Mouse (Mus musculus): ENCODE data around the gene Slc41a1. TPM values are rescaled to one million over a fixed set of nuclear protein-coding genes. Genes with fewer than 3 reads are reported as not detected.
A peak's percentile ranks its signal among the peaks of the same experiment; 100 is the strongest.

The Slc41a1 gene
- polyA plus RNA-seq, 1 experiment from 2014 or later, result 11.2 TPM

- H3K4me3 ChIP-seq (ENCODE audit: low read length), result no peak overlapping the region
- H3K4me2 ChIP-seq (replicated peaks; ENCODE audit: low read depth, low read length), result no peak overlapping the region
- H3K27ac ChIP-seq (ENCODE audit: low read depth, low read length), result no peak overlapping the region
- no peaks in the 10 kb centered on the region for H3K36me3 ChIP-seq (ENCODE audit: control insufficient read depth, insufficient read depth, low read length)
- H3K4me1 ChIP-seq (ENCODE audit: control insufficient read depth, insufficient read depth, low read length), result no peaks in the 10 kb centered on the region
- 77% methylated on average over 5 of the region's 5 CpGs for WGBS
- no peaks in the 10 kb centered on the region for H3K27me3 ChIP-seq (ENCODE audit: control insufficient read depth, insufficient read depth, low read length)
- no peak for ATAC-seq (ENCODE audit: low FRiP score, low TSS enrichment)
- H3K9ac ChIP-seq (ENCODE audit: low read depth, low read length), result no peak overlapping the region
- H3K9me3 ChIP-seq (ENCODE audit: control insufficient read depth, low read length), result no peaks in the 10 kb centered on the region
These were observed 38.3 kb downstream of the Slc41a1 start for GRCm38 (mm10) chr1:131865596-131865995.

GRCm38 (mm10) chr1:131866304-131866999 is 39.2 kb downstream of the Slc41a1 start:
- no peak overlapping the region for H3K9ac ChIP-seq (ENCODE audit: low read depth, low read length)
- no peaks in the 10 kb centered on the region for H3K36me3 ChIP-seq (ENCODE audit: control insufficient read depth, insufficient read depth, low read length)
- no peak overlapping the region for H3K4me3 ChIP-seq (ENCODE audit: low read length)
- peak overlapping the region; percentile 77; the same call in 1 of the 2 replicates for H3K4me2 ChIP-seq (replicated peaks; ENCODE audit: low read depth, low read length)
- H3K9me3 ChIP-seq (ENCODE audit: control insufficient read depth, low read length), result no peaks in the 10 kb centered on the region
- WGBS, result 71% methylated on average over 6 of the region's 6 CpGs
- ATAC-seq (ENCODE audit: low FRiP score, low TSS enrichment), result 0 out of 2 replicates have a peak, but pooled peaks have one; percentile 26
- H3K4me1 ChIP-seq (ENCODE audit: control insufficient read depth, insufficient read depth, low read length), result no peaks in the 10 kb centered on the region
- H3K27me3 ChIP-seq (ENCODE audit: control insufficient read depth, insufficient read depth, low read length), result no peaks in the 10 kb centered on the region
- H3K27ac ChIP-seq (ENCODE audit: low read depth, low read length), result no peak overlapping the region

- H3K9me3 ChIP-seq (ENCODE audit: control insufficient read depth, low read length), result no peaks in the 10 kb centered on the region
- H3K27ac ChIP-seq (ENCODE audit: low read depth, low read length), result no peak within 1 kb of the TSS
- H3K4me2 ChIP-seq (replicated peaks; ENCODE audit: low read depth, low read length), result peak within 1 kb of the TSS; percentile 77
- H3K9ac ChIP-seq (ENCODE audit: low read depth, low read length), result peak within 1 kb of the TSS; percentile 52
- H3K36me3 ChIP-seq (ENCODE audit: control insufficient read depth, insufficient read depth, low read length), result no peaks in the 10 kb centered on the region
- H3K4me3 ChIP-seq (ENCODE audit: low read length), result peak within 1 kb of the TSS; percentile 66
- ATAC-seq (ENCODE audit: low FRiP score, low TSS enrichment), result peak; percentile 96
- WGBS, result under 1% methylated on average over 46 of the region's 46 CpGs
- no peaks in the 10 kb centered on the region for H3K4me1 ChIP-seq (ENCODE audit: control insufficient read depth, insufficient read depth, low read length)
- no peaks in the 10 kb centered on the region for H3K27me3 ChIP-seq (ENCODE audit: control insufficient read depth, insufficient read depth, low read length)
These were observed 40.0 kb downstream of the Slc41a1 start, which contains the start of gene Rab29 for GRCm38 (mm10) chr1:131867093-131867945. Gene Rab29, plus strand, starts transcription at chr1:131867224.

DNA sequence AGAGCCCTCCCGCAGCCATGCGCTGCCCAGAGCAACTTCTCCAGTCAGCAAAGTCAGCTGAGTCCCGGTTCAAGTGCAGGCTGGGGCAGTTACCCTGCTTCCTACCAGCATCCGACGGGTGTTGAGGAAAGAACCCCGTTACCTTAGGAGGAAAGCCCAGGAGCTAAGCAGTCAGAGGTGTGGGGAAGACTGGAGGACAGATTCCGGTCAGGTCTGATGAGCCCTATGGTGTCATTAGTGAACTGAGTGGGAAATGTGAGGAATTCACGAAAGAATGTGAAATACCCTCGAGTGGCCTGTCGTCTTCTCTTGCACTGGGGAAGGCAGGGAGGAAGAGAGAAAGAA is 40.6 kb downstream of the Slc41a1 start:
- no peaks in the 10 kb centered on the region for H3K36me3 ChIP-seq (ENCODE audit: control insufficient read depth, insufficient read depth, low read length)
- WGBS, result 16% methylated on average over 10 of the region's 10 CpGs

GRCm38 (mm10) chr1:131869561-131869960 is 42.3 kb downstream of the Slc41a1 start:
- no peak for ATAC-seq (ENCODE audit: low FRiP score, low TSS enrichment)
- H3K4me3 ChIP-seq (ENCODE audit: low read length), result no peak overlapping the region
- no peak overlapping the region for H3K27ac ChIP-seq (ENCODE audit: low read depth, low read length)
- H3K9ac ChIP-seq (ENCODE audit: low read depth, low read length), result no peak overlapping the region
- WGBS, result 85% methylated on average over 2 of the region's 2 CpGs
- no peaks in the 10 kb centered on the region for H3K27me3 ChIP-seq (ENCODE audit: control insufficient read depth, insufficient read depth, low read length)
- no peaks in the 10 kb centered on the region for H3K36me3 ChIP-seq (ENCODE audit: control insufficient read depth, insufficient read depth, low read length)
- no peak overlapping the region for H3K4me2 ChIP-seq (replicated peaks; ENCODE audit: low read depth, low read length)
- no peaks in the 10 kb centered on the region for H3K9me3 ChIP-seq (ENCODE audit: control insufficient read depth, low read length)
- H3K4me1 ChIP-seq (ENCODE audit: control insufficient read depth, insufficient read depth, low read length), result no peaks in the 10 kb centered on the region

More for the DNA sequence above, 40.6 kb downstream of the Slc41a1 start:
- peak overlapping the region; percentile 66 for H3K4me3 ChIP-seq (ENCODE audit: low read length)
- ATAC-seq (ENCODE audit: low FRiP score, low TSS enrichment), result peak; percentile 14; the same call in 1 of the 2 replicates
- H3K4me2 ChIP-seq (replicated peaks; ENCODE audit: low read depth, low read length), result peak overlapping the region; percentile 77
- no peaks in the 10 kb centered on the region for H3K27me3 ChIP-seq (ENCODE audit: control insufficient read depth, insufficient read depth, low read length)
- peak overlapping the region; percentile 52; the same call in 1 of the 2 replicates for H3K9ac ChIP-seq (ENCODE audit: low read depth, low read length)
- no peaks in the 10 kb centered on the region for H3K9me3 ChIP-seq (ENCODE audit: control insufficient read depth, low read length)
- H3K4me1 ChIP-seq (ENCODE audit: control insufficient read depth, insufficient read depth, low read length), result no peaks in the 10 kb centered on the region
- no peak overlapping the region for H3K27ac ChIP-seq (ENCODE audit: low read depth, low read length)

- Histone ChIP-seq H3K4me2 (replicated peaks; ENCODE audit: low read depth, low read length) (no peak overlapping the region), H3K4me1 (ENCODE audit: control insufficient read depth, insufficient read depth, low read length) (no peaks in the 10 kb centered on the region), H3K27me3 (ENCODE audit: control insufficient read depth, insufficient read depth, low read length) (no peaks in the 10 kb centered on the region), H3K36me3 (ENCODE audit: control insufficient read depth, insufficient read depth, low read length) (no peaks in the 10 kb centered on the region), H3K9ac (ENCODE audit: low read depth, low read length) (no peak overlapping the region), H3K9me3 (ENCODE audit: control insufficient read depth, low read length) (no peaks in the 10 kb centered on the region), H3K27ac (ENCODE audit: low read depth, low read length) (no peak overlapping the region), H3K4me3 (ENCODE audit: low read length) (no peak overlapping the region)
- no peak for ATAC-seq (ENCODE audit: low FRiP score, low TSS enrichment)
- 63% methylated on average over 1 of the region's 1 CpGs for WGBS
These were observed 45.6 kb downstream of the Slc41a1 start for GRCm38 (mm10) chr1:131872856-131873255.

DNA sequence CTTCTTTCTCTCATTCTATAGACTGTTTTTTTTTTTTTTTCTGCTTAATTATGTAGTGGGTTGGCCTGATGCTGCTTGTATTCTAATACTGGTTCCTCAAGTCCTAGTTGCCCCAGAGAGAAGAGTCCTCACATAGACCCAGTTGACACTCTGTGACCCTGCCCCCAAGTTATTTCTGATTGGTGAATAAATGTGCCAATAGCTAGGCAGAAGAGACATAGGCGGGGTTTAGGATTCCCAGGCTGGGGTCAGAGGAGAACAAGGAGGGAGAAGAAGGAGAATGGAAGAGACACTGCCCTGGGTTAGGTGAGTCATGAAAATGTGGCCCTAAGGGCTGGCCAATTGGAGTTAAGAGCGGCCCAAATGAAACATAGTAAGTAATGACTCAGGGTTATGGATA is 52.5 kb downstream of the Slc41a1 start:
- no peak overlapping the region for H3K4me3 ChIP-seq (ENCODE audit: low read length)
- H3K27me3 ChIP-seq (ENCODE audit: control insufficient read depth, insufficient read depth, low read length), result no peaks in the 10 kb centered on the region
- no peaks in the 10 kb centered on the region for H3K9me3 ChIP-seq (ENCODE audit: control insufficient read depth, low read length)
- H3K9ac ChIP-seq (ENCODE audit: low read depth, low read length), result no peak overlapping the region
- H3K36me3 ChIP-seq (ENCODE audit: control insufficient read depth, insufficient read depth, low read length), result no peaks in the 10 kb centered on the region
- no peak overlapping the region for H3K4me2 ChIP-seq (replicated peaks; ENCODE audit: low read depth, low read length)
- no peak for ATAC-seq (ENCODE audit: low FRiP score, low TSS enrichment)
- no peak overlapping the region for H3K27ac ChIP-seq (ENCODE audit: low read depth, low read length)
- H3K4me1 ChIP-seq (ENCODE audit: control insufficient read depth, insufficient read depth, low read length), result no peaks in the 10 kb centered on the region
- 73% methylated on average over 2 of the region's 2 CpGs for WGBS

DNA sequence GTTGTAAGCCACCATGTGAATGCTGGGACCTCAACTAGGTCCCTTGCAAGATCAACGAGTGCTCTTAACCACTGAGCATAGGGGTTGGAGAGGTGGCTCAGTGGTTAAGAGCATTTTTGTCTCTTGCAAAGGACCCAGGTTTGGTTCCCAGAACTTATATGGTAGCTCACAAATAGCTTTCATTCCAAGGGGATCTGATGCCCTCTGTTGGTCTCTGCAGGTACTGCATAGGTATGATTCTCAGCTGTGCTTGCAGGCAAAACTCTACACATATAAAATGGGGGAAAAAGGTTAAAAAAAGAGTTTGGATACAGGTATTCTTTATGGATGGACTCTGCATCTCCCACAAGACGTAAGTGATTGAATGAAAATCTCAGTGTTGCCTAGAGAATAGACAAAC is 55.5 kb downstream of the Slc41a1 start:
- WGBS, result 71% methylated on average over 2 of the region's 2 CpGs
- ATAC-seq (ENCODE audit: low FRiP score, low TSS enrichment), result no peak

GRCm38 (mm10) chr1:131886173-131886572 is 58.9 kb downstream of the Slc41a1 start:
- no peak overlapping the region for H3K9ac ChIP-seq (ENCODE audit: low read depth, low read length)
- H3K27ac ChIP-seq (ENCODE audit: low read depth, low read length), result no peak overlapping the region
- no peak overlapping the region for H3K4me3 ChIP-seq (ENCODE audit: low read length)
- H3K4me2 ChIP-seq (replicated peaks; ENCODE audit: low read depth, low read length), result no peak overlapping the region
- H3K36me3 ChIP-seq (ENCODE audit: control insufficient read depth, insufficient read depth, low read length), result no peaks in the 10 kb centered on the region
- no peak for ATAC-seq (ENCODE audit: low FRiP score, low TSS enrichment)
- no peaks in the 10 kb centered on the region for H3K9me3 ChIP-seq (ENCODE audit: control insufficient read depth, low read length)
- no peaks in the 10 kb centered on the region for H3K4me1 ChIP-seq (ENCODE audit: control insufficient read depth, insufficient read depth, low read length)
- WGBS, result 76% methylated on average over 2 of the region's 2 CpGs
- H3K27me3 ChIP-seq (ENCODE audit: control insufficient read depth, insufficient read depth, low read length), result no peaks in the 10 kb centered on the region

More for the DNA sequence above, 55.5 kb downstream of the Slc41a1 start:
- no peaks in the 10 kb centered on the region for H3K9me3 ChIP-seq (ENCODE audit: control insufficient read depth, low read length)
- H3K4me3 ChIP-seq (ENCODE audit: low read length), result no peak overlapping the region
- H3K4me1 ChIP-seq (ENCODE audit: control insufficient read depth, insufficient read depth, low read length), result no peaks in the 10 kb centered on the region
- H3K9ac ChIP-seq (ENCODE audit: low read depth, low read length), result no peak overlapping the region
- no peaks in the 10 kb centered on the region for H3K27me3 ChIP-seq (ENCODE audit: control insufficient read depth, insufficient read depth, low read length)
- H3K36me3 ChIP-seq (ENCODE audit: control insufficient read depth, insufficient read depth, low read length), result no peaks in the 10 kb centered on the region
- H3K4me2 ChIP-seq (replicated peaks; ENCODE audit: low read depth, low read length), result no peak overlapping the region
- H3K27ac ChIP-seq (ENCODE audit: low read depth, low read length), result no peak overlapping the region
